Mouse (Mus musculus): ENCODE results near the gene Hsd11b1. TPM values are rescaled to one million over a fixed set of nuclear protein-coding genes. Genes with fewer than 3 reads are reported as not detected.
A peak's percentile ranks its signal among the peaks of the same experiment; 100 is the strongest.

The Hsd11b1 gene
- total RNA-seq, 2 experiments from 2014 or later: 24.1 to 24.9 TPM

DNA sequence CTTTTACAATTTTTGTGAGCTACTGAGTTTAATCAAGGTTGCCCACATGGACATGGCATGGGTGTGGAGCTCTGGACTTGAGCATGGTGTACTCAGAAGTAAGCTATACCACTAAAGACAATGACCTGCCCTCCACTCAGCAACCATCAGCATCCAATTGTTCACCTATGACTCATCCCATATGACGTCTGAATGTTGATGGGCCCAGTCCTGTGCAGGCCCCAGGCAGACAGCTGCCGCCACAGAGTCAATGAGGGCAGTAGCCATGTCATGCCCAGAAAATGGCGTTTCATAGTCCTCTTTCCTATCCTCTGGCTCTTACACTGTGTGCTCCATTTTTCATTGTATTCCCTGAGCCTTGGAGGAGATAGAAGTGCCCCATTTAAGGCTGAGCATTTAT lies 47.9 kb downstream of the Hsd11b1 start:
- no peak for DNase-seq (ENCODE audit: low spot score in 2 of 2)
- intact Hi-C loops (cut with DNase I): no loop called here

DNA sequence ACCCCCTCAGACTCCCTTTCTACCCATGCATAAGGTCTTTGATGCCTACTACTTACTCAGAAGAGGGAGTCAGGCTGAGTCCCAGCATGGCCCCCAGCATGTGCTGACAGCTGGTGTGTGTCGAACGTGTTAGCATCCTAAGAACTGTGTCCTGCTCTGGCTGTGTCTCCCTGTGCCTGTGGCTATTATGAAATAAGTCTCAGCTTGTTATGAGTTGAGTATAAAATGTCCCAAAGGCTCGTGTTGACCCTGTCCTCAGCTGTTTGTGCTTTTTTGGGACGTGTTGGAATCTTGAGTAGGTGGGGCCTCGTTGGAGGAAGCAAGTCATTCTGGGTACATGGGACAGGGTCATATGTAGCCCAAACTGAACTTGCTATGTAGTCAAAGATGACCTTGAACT lies 49.8 kb downstream of the Hsd11b1 start:
- no peak for DNase-seq (ENCODE audit: low spot score in 2 of 2)
- intact Hi-C loops (cut with DNase I): no loop called here

DNA sequence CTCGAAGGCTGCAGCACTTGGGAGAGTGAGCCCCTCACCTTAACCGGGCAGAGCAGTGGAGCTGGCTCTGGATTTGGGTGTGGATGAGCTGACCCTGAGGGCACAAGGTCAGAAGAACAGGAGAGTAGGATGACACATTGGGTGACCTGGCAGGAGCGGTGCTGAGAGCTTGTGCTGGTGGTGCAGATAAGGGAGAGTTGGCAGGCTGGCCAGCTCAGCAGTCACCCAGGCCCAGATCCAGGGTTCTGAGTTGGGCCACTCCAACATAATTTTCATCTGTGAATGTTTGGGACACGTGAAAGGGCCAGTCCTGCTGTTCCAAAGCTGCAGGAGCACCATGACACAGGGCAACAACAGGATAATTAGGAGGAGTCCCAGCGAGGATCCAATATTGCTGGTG lies 52.5 kb downstream of the Hsd11b1 start:
- DNase-seq (ENCODE audit: low spot score in 2 of 2): no peak
- intact Hi-C loops (cut with DNase I): no loop called here

DNA sequence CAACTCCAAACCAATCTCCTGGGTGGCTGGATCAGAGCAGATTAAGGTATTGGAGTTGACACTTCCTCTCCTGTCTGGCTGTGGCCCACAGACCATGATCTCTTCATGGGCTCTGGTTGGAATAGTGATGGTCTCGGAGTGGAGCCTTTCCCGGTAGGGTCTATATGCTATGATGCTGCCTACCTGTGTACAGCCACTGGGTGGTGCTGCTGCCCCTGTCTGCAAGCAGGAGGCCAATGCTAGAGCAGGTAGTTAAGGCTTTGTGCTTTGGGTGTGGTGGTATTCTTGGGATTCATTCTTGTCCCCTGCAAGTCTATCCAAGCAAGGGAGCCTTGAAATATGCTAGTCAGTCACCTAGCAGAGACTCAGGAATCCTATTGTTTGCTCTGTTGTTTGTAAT lies 55.7 kb downstream of the Hsd11b1 start:
- intact Hi-C loops (cut with DNase I): loop anchor here (1.0 to 2.0 kb wide), 3 partner anchors 47 to 175 kb away; no protein-coding TSS in a partner anchor
- DNase-seq (ENCODE audit: low spot score in 2 of 2): peak; percentile 67 to 77

DNA sequence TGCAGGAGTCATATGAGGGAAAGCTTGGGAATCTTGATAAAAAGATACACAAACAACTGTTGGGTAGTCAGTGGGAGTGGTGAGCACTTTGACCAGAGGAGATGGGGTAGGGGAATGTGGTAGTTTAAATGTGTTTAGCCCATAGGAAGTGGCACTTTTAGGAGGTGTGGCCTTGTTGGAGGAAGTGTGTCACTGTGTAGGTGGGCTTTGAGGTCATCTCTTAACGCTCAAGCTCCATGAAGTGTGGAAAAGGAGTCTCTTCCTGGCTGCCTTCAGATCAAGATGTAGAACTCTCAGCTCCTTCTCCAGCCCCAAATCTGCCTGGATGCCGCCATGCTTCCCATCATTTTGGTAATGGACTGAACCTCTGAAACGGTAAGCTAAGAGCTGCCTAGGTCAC lies 56.4 kb downstream of the Hsd11b1 start, which contains the start of gene Lamb3:
Gene Lamb3, plus strand, starts transcription at position 197 of the 400 bp plus-strand sequence.
- intact Hi-C loops (cut with DNase I): no loop called here
- no peak for DNase-seq (ENCODE audit: low spot score in 2 of 2)

DNA sequence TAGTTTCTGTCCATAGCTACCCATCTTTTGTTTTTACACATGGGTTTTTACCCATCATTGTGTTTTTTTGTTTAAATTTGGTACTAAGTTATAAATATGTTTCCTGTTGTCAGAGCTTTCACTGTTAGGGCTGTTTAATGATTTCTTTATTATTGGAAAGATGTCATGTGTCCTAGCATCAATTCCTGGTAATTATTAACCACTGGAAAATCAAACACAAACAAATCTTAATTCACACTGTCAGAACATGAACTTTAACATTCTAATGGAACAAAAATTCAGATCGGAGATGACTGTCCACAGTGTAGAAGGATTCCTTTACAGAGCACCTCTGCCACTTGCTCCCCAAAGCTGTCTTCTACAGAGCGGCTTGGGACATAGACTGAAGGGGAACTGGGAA lies 58.4 kb downstream of the Hsd11b1 start:
- no peak for DNase-seq (ENCODE audit: low spot score in 2 of 2)
- intact Hi-C loops (cut with DNase I): no loop called here

DNA sequence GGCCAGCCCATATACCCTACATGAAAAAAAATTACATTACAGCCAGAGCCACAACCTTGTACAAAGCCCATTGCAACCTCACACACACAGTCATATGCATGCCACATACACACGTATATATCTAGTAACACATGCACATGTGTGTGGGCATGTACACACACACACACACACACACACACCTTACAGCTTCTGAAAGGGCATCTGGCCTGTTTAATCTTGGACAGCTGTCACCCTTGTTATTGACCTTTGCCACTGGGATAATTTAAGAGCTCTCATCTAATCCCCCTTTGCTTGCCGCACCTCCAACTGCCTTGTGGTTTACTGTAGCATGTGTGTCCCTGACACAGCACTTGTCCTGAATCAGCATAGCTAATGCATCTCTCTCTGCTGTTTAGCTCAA lies 60.1 kb downstream of the Hsd11b1 start:
- DNase-seq (ENCODE audit: low spot score in 2 of 2): no peak
- intact Hi-C loops (cut with DNase I): no loop called here

DNA sequence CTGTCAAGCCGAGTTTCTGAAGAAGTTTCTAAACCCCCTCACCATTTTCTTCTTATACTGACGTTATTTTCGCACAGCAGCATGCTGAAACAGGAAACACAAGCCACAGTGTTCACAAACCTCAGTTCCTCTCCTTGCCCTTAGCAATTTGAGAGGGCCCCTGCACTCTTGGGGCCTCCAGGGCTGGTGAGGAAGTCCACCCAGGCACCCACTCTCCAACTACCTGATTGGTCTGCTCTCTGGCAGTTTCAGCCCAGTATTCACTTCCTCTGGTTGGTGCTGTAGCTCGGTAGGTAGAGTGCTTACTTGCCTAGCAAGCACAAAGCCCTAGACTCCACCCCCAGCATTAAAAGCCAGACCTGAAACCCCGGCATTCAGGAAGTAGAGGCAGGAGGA lies 62.5 kb downstream of the Hsd11b1 start, which contains the start of gene Traf3ip3:
Gene Traf3ip3, minus strand, starts transcription at position 321 of the 396 bp plus-strand sequence.
- intact Hi-C loops (cut with DNase I): no loop called here
- peak in 1 of 2 experiments; percentile 26 for DNase-seq (ENCODE audit: low spot score in 2 of 2)

DNA sequence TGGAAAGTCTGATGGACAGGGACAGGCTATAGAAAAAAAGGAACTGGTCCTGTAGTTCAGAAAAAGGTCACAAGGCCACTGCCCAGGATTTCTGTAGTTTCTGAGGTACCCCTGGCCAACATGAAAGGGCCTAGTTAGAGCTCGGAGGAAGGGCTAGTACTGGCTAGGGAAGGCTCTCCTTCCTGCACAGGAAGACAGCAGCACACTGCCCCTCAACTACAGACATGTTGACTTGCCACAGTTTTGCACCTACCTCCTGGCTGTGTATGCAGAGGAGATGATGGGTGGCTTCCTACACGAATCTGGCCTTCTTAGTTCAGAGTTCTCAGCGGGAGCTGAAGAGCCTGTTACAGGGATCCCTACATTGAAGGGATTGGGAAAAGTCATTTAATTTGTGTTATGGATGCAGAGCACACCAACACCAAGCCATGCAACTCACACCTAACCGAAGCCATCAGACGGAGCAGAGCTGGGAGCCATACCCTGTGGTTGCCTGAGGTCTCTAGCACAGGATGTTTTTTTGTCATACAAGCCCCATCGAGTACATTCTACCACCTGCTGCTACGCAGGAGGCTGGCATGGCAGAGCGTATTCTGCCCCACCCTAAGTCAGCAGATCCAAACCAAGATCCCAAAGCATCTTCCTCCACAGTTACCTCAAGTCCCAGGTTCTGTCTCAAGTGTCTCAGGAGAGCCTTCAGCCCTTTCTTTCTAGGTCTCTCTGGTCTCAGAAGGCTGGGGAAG lies 63.1 kb downstream of the Hsd11b1 start:
- intact Hi-C loops (cut with DNase I): no loop called here

DNA sequence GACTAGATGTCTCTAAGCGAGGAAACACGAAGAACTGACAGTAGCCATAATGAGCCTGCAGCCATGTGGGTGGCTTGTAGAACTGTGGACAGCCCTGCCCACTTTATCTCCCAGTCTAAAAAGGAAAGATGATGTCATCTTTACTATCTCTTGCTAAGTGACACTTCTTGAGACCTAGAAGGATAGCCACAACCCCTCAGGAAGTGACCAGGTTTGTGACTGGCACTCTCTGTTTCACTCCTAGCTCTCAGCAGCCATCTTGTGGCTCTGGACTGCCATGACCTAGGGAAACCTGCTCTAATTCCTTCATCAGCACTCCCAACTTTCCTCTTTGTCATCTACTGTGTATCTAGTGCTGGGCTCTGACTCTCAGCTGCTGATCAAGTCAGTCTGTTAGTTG lies 65.6 kb downstream of the Hsd11b1 start:
- intact Hi-C loops (cut with DNase I): no loop called here
- no peak for DNase-seq (ENCODE audit: low spot score in 2 of 2)

More for the DNA sequence above, 63.1 kb downstream of the Hsd11b1 start:
- no peak for DNase-seq (ENCODE audit: low spot score in 2 of 2)

DNA sequence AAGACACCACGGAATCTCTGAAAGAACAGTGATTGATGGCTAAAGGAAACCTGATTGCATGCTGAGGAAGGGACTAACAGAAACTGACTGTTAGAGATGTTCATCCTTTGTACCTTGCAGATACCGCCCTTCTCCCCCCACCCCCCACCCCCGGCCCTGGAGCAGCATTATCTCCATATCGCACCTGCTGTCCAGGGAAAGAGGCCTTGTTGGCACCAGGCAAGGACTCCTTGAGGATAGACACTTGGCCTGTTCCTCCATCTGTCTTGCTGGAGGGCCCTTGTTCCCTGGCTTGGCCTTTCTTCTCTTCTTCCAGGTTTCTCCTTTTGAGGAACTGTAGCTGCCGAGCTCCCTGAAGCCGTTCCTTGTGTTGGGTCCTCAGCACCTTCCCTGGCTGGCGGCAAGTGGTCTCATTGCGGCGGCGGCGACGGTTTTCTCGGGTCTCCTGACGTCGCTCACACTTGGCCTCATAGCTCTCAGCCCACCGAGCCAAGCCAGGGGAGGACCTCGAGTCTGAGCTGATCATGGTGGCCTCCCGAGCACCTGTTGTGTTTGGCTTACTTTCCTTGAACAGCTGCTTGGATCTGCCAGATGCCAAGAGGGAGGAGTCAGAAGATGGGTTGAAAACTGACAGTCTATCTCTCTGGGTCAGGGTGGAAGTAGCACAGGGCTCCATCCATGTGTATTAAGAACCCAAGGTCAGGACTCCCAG lies 66.2 kb downstream of the Hsd11b1 start:
- DNase-seq (ENCODE audit: low spot score in 2 of 2): no peak
- intact Hi-C loops (cut with DNase I): no loop called here

DNA sequence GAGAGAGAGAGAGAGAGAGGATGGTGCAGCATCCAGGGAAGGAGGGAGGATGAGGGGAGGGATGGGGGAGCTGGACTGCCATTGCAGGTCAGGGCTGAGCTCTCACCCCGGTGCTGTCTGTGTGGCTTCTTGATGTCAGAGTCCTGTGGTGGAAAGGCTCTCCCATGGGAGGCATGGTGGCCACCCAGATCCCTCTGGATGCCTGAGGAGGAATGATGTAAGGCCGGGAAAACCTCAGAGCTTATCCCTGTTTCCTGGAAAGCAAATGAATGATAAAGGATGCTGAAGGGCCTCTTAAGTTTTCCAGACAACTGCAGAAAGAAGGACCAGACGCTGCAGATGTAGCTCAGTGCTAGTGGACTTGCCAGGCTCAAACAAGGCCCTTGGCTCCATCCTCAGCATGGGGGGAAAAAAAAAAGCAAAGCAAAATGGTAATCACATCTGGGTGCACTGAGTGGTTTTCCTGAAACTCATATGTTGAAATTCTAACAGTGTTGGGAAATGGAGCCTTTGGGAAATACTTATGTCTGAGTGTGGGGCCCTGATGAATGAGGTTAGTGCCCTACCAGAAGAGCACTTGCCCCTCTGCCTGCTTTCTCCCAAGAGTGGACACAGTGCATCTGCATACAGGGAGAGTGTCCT lies 68.6 kb downstream of the Hsd11b1 start:
- intact Hi-C loops (cut with DNase I): no loop called here

DNA sequence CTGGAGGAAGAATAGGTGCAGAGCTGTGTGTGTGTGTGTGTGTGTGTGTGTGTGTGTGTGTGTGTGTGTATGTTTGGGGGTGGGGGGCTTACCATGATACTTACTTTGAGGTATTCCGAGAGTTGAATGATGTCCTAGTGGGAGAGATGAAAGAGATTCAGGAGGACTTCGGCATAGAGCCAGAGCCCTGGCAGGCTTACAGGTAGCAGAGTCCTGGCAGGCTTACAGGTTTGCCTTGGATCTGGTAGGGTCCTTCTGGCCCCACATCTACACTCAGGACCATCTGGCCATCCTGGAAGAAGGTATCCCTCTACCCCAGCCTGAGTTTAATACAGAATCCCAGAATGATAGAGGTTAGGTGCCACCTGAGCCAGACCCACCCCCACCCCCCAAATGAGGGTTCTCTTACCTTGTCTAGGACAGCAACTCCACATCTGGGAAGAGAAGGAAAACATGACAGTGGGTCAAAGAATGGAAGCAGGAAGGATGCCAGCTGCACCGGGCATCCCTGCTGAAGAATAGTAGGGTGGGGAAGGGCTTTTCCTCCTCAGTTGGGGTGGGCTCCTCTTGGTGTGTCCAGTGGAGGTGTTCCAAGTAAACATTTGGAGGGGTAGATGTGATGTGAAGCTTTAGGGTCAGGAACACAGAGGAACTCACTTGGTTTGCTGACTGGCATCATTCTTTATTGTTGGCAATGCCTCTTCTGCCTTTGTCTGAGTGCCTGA lies 69.3 kb downstream of the Hsd11b1 start:
- no peak for DNase-seq (ENCODE audit: low spot score in 2 of 2)
- intact Hi-C loops (cut with DNase I): no loop called here

More for the DNA sequence above, 68.6 kb downstream of the Hsd11b1 start:
- no peak for DNase-seq (ENCODE audit: low spot score in 2 of 2)

DNA sequence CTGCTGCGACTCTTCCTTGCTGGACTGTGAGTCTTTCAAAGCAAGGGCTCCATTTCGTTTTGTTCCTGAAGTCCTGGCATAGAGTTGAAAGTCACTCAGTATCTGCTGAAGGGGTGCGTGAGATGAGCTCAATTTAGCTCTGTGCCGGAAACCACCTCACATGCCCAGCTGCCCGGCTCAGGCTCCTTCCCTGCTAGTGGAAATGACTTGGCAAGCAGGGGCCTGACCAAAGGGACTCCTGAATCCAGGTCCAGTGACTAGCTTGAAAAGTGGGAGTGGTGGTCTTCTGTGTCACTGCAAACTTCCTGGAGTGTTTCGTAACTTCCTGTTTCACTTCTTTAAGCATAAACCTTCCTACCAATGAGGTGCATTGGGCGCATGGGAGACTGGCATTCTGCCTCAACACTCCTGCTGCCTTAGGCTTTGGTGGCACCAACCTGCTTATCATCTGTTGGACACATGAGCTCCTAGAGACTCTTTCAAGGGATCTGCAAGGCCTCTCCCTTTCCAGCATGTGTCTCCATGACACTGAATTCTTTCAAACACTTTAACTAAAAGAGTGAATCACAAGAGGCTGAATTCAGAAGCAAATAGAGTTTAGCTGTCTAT lies 72.1 kb downstream of the Hsd11b1 start:
- DNase-seq (ENCODE audit: low spot score in 2 of 2): no peak
- intact Hi-C loops (cut with DNase I): no loop called here

DNA sequence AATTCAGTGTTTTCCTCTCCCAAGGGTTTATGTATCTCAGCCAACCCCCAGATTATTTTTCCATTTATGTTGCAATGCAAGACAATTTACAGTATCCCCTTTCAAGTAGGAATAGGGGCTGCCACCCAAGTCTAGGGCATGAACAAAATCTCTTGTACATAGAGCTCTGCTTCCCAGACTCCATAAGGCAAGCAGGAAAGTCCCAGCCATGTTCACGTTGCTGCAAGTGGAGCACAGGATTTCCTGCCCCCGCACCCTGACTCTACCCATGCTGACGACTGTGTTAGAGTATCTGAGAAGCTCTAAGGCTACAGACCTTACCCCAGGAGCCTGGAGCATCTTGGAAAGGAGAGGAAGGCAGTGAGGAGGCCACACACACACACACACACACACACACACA lies 74.1 kb downstream of the Hsd11b1 start:
- DNase-seq (ENCODE audit: low spot score in 2 of 2): no peak
- intact Hi-C loops (cut with DNase I): no loop called here

DNA sequence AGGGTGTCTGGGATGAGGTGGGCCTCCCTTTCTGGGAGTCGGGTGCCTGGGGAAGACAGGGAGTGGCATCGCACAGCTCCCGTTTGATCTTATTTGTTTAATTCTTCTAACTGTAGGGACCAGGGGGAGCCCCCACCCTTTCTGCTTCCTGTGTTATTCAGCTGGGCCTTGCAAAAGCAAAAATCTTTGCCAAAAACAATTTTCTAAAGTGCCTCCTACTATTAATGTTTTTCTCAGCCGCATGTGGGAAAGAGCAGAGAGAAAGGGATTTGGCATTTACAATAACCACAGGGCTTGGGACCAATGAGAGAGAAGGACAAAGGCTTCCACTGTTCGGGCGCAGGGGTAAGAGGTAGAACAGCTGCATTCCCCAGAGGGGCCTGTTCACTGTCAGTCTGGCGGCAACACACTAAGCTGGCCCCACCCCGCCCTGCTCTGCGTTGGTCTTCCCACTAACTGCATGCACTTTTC lies 74.7 kb downstream of the Hsd11b1 start:
- intact Hi-C loops (cut with DNase I): no loop called here
- DNase-seq (ENCODE audit: low spot score in 2 of 2): peak; percentile 21 to 37

DNA sequence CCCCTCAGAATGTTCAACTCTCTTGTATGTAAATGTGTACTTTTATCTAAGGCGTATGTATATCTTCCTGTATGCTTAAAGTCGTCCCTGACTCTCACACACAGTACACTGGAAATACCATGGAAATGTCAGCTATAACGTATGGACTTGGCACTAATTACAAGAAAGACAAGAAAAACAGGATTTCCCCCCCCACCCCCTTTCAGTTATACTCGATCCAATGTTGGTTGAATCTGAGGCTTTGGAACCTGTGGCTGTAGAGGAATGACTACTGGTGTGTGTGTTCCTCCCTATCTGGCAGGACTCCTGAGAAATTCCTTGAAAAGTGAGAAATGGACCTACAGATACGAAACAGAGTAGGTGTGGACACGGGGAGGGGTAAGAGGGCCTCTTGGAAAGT lies 75.6 kb downstream of the Hsd11b1 start:
- intact Hi-C loops (cut with DNase I): no loop called here
- no peak for DNase-seq (ENCODE audit: low spot score in 2 of 2)

DNA sequence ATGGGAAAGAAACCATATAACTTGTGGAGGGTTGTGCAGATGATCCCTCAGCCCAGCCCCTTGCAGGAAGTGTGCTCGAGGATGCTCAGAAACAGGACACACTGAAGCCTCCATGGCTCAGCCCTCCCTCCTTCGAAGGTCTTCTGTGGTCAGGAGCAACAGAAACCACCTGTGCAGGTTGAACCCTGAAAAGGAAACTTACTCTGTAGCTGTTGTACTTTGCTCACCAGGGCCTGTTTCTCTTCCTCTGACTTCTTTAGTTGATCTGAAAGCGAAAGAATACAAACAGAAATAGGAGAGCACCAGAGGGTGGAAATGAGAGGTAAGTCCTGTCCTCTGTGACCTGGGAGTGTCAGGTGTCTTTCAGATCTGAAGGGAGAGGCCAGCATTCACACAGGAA lies 82.8 kb downstream of the Hsd11b1 start:
- DNase-seq (ENCODE audit: low spot score in 2 of 2): no peak
- intact Hi-C loops (cut with DNase I): no loop called here

DNA sequence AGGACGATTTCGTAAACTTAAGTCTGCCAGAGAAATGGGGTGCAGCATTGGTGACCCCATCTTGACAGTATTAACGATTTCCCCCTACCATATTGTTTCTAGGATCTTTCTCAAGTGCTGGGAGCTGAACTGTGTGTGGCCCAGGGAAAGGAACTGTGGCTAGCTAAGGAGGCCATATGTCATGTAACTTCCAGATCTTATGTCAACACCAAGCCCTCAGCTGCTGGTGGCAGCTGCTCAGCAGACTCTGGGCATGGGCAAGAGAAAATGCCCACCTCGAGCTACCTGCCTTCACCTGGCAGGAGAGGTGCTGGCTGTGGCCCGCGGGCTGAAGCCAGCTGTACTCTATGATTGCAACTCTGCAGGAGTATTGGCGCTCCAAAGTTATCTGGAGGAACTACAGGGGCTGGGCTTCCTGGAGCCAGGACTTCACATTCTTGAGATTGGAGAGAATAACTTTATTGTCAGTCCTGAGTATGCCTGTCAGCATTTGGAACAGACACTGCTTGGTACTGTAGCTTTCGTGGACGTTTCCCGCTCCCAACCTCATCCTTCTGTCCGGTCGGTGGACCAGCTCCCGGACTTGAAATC lies 89.6 kb downstream of the Hsd11b1 start:
- no peak for DNase-seq (ENCODE audit: low spot score in 2 of 2)
- intact Hi-C loops (cut with DNase I): no loop called here

Measured in left cerebral cortex, postnatal 25 days (tissue).